Mouse (Mus musculus) MEL-GATA-1-ER (cell line): ENCODE measurements around the gene Il11ra1.
A peak's percentile ranks its signal among the peaks of the same experiment; 100 is the strongest.
"Not testable (repeated sequence)": the region's sequence is repeated elsewhere in the genome, so short reads cannot be mapped to it uniquely, and the experiment has no call there.

ENCODE experiments used
- DNase-seq: peaks from one replicate; pipeline ENCODE4 v3.0.0-alpha.2; 2012; ENCODE audit warnings: low read depth; ENCODE audit errors: extremely low read depth

The Il11ra1 gene

GRCm38 (mm10) chr4:41745021-41745420 is 45.2 kb downstream of the Il11ra1 start:
- DNase-seq, result no peak

- DNase-seq, result peak; percentile 54
Measured at GRCm38 (mm10) chr4:41754797-41755337, 55.1 kb downstream of the Il11ra1 start, which contains the start of gene Galt. Gene Galt, plus strand, starts transcription at chr4:41755228.

DNA sequence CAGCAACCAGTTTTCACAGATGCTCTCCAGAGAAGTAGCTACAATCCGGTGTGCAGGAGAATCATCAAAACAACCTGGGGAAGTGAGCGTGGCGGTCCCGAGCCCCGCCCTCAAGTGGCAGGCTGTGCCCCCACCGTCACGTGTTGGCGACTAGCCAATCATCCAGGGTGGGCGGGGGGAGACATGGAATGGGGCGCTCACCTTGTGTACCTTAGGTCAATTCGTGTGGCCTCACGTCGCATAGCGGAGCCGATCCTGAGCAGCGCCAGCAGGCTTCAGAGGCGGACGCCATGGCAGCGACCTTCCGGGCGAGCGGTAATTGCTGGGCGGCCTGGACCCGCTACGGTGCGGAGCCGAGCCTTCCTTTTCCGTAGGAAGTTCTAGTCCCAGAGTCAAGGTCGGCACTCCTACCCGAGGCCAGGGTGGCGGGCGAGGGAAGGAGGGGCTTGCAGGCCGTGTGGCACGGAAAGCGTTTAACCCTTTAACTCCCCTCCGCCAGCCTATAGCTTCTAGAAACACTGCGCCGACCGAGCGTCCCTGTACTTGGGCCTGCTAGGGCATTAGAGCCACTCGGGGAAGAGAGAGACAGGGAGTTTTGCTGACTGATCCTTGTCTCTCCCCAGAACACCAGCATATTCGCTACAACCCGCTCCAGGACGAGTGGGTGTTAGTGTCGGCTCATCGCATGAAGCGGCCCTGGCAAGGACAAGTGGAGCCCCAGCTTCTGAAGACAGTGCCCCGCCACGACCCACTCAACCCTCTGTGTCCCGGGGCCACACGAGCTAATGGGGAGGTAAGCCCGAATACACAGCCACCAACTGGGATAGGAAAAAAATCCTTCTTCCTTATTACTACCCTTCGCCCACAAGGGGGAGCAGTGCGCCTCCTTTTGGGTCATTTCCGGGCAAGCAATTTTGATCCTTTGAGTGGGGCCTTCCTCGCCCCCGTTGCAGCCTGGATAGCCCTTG is 55.8 kb downstream of the Il11ra1 start, which contains the start of gene Sigmar1:
Sigmar1 (minus strand) TSS at position 820 of the 968 bp plus-strand sequence.
- peak; percentile 64 for DNase-seq

- no peak for DNase-seq
Measured at GRCm38 (mm10) chr4:41756440-41756839, 56.7 kb downstream of the Il11ra1 start.

DNA sequence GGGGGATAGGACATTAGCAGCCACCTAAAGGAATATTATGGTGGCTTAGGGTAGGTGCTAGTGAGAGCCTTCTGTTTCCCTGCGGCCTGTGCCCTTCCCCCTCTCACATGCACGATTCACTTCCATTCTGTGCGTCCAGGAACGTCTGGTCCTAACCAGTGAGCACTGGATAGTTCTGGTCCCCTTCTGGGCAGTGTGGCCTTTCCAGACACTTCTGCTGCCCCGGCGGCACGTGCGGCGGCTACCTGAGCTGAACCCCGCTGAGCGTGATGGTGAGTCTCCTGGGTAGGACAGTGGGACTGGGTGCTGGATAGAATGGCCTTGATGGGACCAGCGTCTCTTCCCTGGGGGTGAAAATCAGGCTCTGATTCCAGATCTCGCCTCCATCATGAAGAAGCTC is 57.5 kb downstream of the Il11ra1 start:
- DNase-seq, result no peak

- DNase-seq, result no peak
Measured at GRCm38 (mm10) chr4:41758021-41758420, 58.2 kb downstream of the Il11ra1 start.

GRCm38 (mm10) chr4:41758701-41759100 is 58.9 kb downstream of the Il11ra1 start:
- no peak for DNase-seq

- no peak for DNase-seq
Measured at GRCm38 (mm10) chr4:41759206-41759605, 59.4 kb downstream of the Il11ra1 start.

DNA sequence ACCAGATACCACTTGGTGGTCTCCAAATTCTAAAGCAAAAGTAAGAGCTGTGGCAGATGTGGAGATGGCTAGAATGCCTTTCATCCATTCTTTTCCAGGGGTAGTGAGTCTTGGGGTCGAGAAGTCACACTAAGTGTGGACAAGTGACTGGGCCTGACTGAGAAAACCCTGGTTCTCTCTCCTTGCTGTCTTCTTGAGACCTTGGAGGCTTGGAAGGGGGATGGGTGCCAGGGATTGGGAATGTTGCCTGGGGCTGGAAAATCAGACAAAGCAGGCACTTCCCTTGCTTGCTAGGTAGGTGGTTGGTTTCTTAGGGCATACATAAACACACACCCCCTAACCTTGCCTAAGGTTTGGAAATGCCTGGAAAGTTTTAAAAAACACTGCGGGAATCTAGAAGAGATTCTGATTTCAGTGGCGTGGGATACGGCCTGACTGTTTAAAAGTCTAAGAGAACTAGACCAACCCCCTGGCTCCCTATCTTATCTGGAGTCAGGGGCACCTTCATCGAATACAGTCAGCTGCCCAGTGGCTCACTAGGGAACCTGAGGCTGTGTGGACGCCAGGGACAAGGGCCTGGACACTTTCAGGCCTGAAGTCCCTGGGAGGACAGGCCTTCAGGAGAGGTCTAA is 60.0 kb downstream of the Il11ra1 start:
- DNase-seq, result no peak

DNA sequence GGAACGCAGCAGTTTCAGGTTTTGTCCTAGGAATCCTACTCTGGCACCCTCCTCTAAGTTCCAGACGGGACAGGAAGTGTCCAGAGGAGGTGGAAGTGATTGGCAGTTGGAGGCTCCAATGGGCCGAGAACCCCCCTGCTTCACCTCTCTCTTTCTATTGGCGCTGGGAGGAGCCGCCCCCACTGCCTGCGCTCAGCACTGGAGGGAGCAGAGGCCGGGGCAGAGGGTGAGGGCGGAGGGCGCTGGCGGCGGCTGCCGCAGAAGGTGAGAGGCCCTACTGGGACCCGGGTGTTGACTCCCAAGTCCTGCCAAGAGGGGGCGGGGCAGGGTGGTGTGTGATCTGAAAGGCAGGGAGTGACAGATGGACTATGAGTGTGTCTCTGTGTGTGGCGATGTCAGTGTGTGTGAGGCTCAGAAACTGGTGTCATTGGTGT is 60.5 kb downstream of the Il11ra1 start:
- DNase-seq, result peak; percentile 64

DNA sequence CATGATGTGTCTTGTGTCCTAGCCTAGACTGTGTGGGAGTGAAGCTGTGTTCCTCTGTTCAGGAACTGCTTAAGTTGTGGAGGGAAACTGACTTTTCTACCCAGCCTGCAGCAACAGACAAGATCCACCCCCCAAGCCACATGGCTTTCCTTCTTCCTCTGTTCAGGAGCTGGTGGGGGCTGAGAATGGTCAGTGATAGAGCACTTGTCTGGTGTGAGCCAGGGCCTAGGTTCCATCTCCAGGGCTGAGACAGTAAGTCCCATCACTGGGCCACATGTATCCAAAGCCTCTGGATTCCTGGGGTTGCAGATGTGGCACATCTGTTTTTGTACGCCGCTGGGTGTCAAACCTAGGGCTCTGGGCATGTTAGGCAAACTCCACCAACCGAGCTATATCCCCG is 61.1 kb downstream of the Il11ra1 start:
- DNase-seq, result no peak

DNA sequence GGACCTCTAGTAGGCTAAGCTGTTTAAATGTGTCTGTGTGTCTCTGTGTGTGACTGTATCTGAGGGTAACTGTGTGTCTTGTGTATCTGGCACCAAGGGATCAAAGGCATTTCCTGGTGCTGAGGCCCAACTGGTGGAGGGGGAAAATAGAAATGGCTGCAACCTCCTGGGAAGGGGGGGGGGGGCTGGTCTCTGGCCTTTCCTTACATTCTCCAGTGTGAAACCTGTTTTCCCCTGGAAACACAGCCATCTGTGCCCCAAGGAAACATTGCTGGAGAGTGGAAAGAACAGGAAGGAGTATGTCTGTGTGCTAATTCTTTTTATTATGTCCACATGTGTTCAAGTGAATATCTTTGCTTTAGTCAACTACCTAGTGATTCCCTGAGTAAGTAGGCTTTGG is 61.9 kb downstream of the Il11ra1 start:
- no peak for DNase-seq

DNA sequence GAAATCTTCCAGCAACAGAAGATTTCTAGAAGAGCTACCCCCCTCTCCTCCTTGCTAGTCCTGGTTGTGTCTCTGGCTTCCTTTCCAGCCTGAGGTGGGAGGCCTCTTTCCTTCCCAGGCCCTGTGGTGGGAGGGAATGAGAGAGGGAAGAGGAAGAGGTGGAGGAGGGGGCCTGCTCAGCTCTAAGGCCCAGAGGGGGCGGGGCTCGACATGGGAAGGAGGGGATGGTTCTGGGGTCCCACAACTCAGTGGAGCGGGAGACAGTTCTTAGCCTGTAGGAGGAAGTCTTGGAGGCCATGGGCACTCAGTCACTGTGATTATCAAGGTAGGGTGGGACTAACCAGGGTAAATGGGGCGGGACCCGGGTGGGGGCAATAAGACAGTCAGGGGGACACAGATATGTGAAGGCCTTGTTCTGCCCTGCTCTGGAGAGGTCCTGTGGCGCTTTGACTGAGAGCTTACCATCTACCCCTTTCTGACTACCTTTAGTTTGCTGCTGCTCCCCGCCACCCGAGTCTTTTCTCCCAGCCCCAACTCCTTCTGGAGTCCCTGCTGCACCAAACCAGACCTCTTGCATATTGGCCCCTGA is 62.4 kb downstream of the Il11ra1 start:
- no peak for DNase-seq

DNA sequence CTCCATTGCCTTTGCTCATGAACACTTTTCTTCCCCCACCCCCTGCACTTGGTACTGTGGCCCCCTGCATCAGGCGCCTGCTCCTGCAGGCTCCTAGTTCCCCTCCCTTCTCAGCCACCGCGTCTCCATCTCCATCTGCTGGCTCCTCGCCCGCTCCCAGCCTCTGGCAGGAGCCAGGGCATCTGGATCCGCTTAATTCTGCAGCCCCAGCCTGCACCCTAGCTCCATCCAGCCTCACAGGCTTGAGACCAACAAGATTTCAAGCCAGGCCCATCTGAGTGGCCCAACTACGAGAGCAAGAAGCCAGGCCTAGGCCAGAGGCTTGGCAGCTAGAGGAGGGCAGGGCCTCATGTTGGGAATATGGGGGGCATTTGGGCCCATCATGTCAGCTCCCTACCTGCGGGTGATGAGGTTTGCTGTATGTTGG is 62.9 kb downstream of the Il11ra1 start:
- DNase-seq, result not testable (repeated sequence)

- not testable (repeated sequence) for DNase-seq
Measured at GRCm38 (mm10) chr4:41763176-41763575, 63.4 kb downstream of the Il11ra1 start.

DNA sequence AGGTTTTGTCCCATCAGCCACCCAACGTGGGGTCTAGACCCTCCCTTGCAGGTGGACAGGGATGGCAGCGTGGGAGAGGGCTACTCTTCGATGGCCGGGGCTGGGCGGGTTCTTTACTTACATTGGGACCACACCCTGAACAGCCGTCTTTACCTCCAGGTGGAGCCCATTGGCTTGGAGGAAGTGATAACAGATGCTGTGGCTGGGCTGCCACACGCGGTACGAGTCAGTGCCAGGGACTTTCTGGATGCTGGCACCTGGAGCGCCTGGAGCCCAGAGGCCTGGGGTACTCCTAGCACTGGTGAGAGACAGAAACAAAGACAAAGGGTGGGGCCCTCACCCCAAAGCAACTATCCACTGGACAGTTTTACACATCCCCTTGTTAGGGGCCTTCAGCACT is 67.5 kb downstream of the Il11ra1 start:
- not testable (repeated sequence) for DNase-seq

- not testable (repeated sequence) for DNase-seq
Measured at GRCm38 (mm10) chr4:41772946-41773345, 73.2 kb downstream of the Il11ra1 start.

DNA sequence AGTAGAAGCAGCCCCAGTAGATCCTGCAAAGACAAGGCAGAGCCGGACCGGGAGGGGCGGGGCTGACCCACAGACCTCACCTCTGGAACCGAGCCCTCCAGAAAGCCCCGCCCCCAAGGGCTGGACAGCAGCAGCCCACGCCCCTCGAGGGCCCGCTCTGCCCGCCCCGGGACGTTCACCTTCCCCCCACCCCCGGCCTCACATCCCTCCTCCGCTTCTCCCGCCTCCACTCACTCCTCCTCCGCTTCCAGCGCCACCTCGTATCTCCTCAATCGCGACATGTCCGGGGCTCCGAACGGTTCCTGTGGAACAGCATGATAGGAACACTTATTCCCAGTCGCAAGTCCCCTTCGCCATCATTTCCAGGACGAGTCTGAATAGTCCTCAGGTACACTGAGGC is 73.7 kb downstream of the Il11ra1 start:
- peak; percentile 44 for DNase-seq

DNA sequence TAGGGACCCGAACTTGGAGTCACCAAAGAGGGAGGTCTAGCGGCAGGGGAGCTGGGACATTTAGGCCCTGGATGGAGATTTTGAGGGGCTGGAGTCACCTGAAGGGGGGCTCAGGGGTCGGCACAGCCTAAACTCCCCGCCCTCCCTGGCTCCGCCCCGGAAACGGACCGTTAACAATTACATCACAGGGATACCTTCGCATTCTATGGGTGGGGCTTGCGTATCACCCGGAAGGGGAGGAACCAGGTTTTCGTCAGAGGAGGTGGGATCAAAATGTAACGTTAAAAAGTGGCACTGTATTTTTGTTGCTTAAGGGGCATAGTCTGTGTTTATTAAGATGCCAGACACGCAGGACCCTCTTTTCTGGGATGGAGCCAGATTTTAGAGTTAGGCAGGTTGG is 74.2 kb downstream of the Il11ra1 start, which contains the start of gene Ccl27a:
Ccl27a (minus strand) TSS at position 246 of the 400 bp plus-strand sequence.
- DNase-seq, result peak; percentile 66

- DNase-seq, result not testable (repeated sequence)
Measured at GRCm38 (mm10) chr4:41774506-41774905, 74.7 kb downstream of the Il11ra1 start.

- not testable (repeated sequence) for DNase-seq
Measured at GRCm38 (mm10) chr4:41775840-41776239, 76.1 kb downstream of the Il11ra1 start.
